Mouse (Mus musculus): ENCODE results near the gene Taar5. TPM values are rescaled to one million over a fixed set of nuclear protein-coding genes. Genes with fewer than 3 reads are reported as not detected.

Taar5 gene
- polyA plus RNA-seq, 1 experiment, result not detected

DNA sequence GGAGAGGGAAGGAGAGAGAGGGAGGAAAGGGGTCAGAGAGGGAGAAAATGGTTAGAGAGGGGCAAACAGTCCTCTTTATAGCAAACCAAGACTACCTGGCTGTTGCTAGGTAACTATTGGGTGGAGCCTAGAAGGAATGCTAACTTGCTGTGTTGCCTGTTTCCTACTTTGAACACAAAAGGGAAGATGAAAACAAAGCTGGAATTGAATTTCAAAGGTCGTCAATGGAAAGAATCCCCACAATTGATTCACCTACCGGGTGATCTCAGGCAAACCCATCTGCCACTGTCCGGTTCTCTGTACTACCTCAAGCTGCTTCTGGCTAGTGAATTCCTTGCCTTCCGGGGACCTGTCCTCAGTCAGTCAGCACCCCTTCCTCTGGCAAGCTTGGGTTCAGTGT is 7.5 kb downstream of the Taar5 start:
- no peak for TF ChIP-seq TCF3 (IDR thresholded peaks at IDR 0.05; ENCODE audit: insufficient read length, low read depth)
- no peak for TF ChIP-seq MYOD1 (IDR thresholded peaks at IDR 0.05; ENCODE audit: control insufficient read depth in 1 of 3, insufficient read length in 2 of 3, low read depth in 2 of 3)
- TF ChIP-seq POLR2A (IDR thresholded peaks at IDR 0.05; ENCODE audit: insufficient read length, low read depth), result no peak
- no peak for TF ChIP-seq MAX (IDR thresholded peaks at IDR 0.05; ENCODE audit: low read depth)
- TF ChIP-seq CEBPB (IDR thresholded peaks at IDR 0.05; ENCODE audit: insufficient read depth, poor library complexity, severe bottlenecking), result no peak
- TF ChIP-seq REST (IDR thresholded peaks at IDR 0.05; ENCODE audit: insufficient read depth, insufficient read length), result no peak
- TF ChIP-seq POLR2AphosphoS2 (IDR thresholded peaks at IDR 0.05; ENCODE audit: insufficient read length, low read depth), result no peak
- no peak for TF ChIP-seq MYOG (IDR thresholded peaks at IDR 0.05; ENCODE audit: control insufficient read depth in 1 of 3, insufficient read depth in 1 of 3, insufficient read length in 2 of 3, low read depth in 2 of 3)
- TF ChIP-seq SRF (IDR thresholded peaks at IDR 0.05; ENCODE audit: control insufficient read depth, insufficient read length, low read depth), result no peak
- TF ChIP-seq E2F4 (IDR thresholded peaks at IDR 0.05; ENCODE audit: insufficient read depth), result no peak
- TF ChIP-seq USF1 (IDR thresholded peaks at IDR 0.05; ENCODE audit: low read depth), result no peak
- TF ChIP-seq TCF12 (IDR thresholded peaks at IDR 0.05; ENCODE audit: insufficient read depth, poor library complexity, severe bottlenecking), result no peak
- Histone ChIP-seq H3K27me3 (ENCODE audit: control insufficient read depth, insufficient read depth, insufficient read length) (no peaks in the 10 kb centered on the region), H3ac (ENCODE audit: control insufficient read depth, insufficient read length) (no peak overlapping the region), H3K4me2 (ENCODE audit: low read depth) (no peak overlapping the region), H3K79me2 (ENCODE audit: control insufficient read depth, insufficient read depth) (no peaks in the 10 kb centered on the region), H3K4me3 (no peak overlapping the region), H3K36me3 (ENCODE audit: control insufficient read depth, insufficient read depth) (no peaks in the 10 kb centered on the region)

GRCm38 (mm10) chr10:23978901-23979705 is 8.6 kb downstream of the Taar5 start:
- H3K4me3 ChIP-seq, result no peak overlapping the region
- no peak overlapping the region for H3ac ChIP-seq (ENCODE audit: control insufficient read depth, insufficient read length)
- no peaks in the 10 kb centered on the region for H3K27me3 ChIP-seq (ENCODE audit: control insufficient read depth, insufficient read depth, insufficient read length)
- no peaks in the 10 kb centered on the region for H3K36me3 ChIP-seq (ENCODE audit: control insufficient read depth, insufficient read depth)
- no peaks in the 10 kb centered on the region for H3K79me2 ChIP-seq (ENCODE audit: control insufficient read depth, insufficient read depth)
- no peak overlapping the region for H3K4me2 ChIP-seq (ENCODE audit: low read depth)
- TF ChIP-seq MYOD1 (IDR thresholded peaks at IDR 0.05; ENCODE audit: control insufficient read depth in 1 of 3, insufficient read length in 2 of 3, low read depth in 2 of 3) (no peak), E2F4 (IDR thresholded peaks at IDR 0.05; ENCODE audit: insufficient read depth) (no peak), MAX (IDR thresholded peaks at IDR 0.05; ENCODE audit: low read depth) (no peak), MYOG (IDR thresholded peaks at IDR 0.05; ENCODE audit: control insufficient read depth in 1 of 3, insufficient read depth in 1 of 3, insufficient read length in 2 of 3, low read depth in 2 of 3) (no peak)

DNA sequence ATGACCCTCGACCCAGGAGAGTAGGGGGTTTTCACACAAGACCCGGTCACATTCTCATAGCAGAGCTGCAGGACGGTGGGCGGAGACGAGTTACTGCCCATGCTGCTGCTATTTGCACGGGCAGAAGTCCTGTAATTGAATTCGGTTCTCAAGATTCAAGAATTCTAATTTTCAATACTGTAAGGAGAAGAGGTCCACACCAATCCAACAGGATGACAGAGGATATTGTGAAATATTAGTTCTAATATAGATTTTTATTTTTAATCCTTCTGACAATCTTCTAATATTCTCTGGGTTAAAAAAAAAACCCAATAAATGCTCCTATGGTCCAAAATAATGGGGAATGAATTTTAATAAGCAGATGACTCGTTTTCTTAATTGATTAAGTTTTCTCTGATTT is 15.0 kb downstream of the Taar5 start, which contains the start of gene Taar6:
Taar6 (minus strand) TSS at position 101 of the 400 bp plus-strand sequence.
- H3ac ChIP-seq (ENCODE audit: control insufficient read depth, insufficient read length), result no peak within 1 kb of the TSS
- H3K27me3 ChIP-seq (ENCODE audit: control insufficient read depth, insufficient read depth, insufficient read length), result peaks cover 5% of the 10 kb centered on the region
- TF ChIP-seq CEBPB (IDR thresholded peaks at IDR 0.05; ENCODE audit: insufficient read depth, poor library complexity, severe bottlenecking), result no peak
- TF ChIP-seq SRF (IDR thresholded peaks at IDR 0.05; ENCODE audit: control insufficient read depth, insufficient read length, low read depth), result no peak
- no peak for TF ChIP-seq MAX (IDR thresholded peaks at IDR 0.05; ENCODE audit: low read depth)
- TF ChIP-seq POLR2A (IDR thresholded peaks at IDR 0.05; ENCODE audit: insufficient read length, low read depth), result no peak
- no peak for TF ChIP-seq MYOG (IDR thresholded peaks at IDR 0.05; ENCODE audit: control insufficient read depth in 1 of 3, insufficient read depth in 1 of 3, insufficient read length in 2 of 3, low read depth in 2 of 3)
- TF ChIP-seq TCF3 (IDR thresholded peaks at IDR 0.05; ENCODE audit: insufficient read length, low read depth), result no peak
- no peak for TF ChIP-seq TCF12 (IDR thresholded peaks at IDR 0.05; ENCODE audit: insufficient read depth, poor library complexity, severe bottlenecking)
- no peak for TF ChIP-seq MYOD1 (IDR thresholded peaks at IDR 0.05; ENCODE audit: control insufficient read depth in 1 of 3, insufficient read length in 2 of 3, low read depth in 2 of 3)
- H3K4me2 ChIP-seq (ENCODE audit: low read depth), result no peak within 1 kb of the TSS
- H3K79me2 ChIP-seq (ENCODE audit: control insufficient read depth, insufficient read depth), result no peaks in the 10 kb centered on the region
- no peak within 1 kb of the TSS for H3K4me3 ChIP-seq
- no peaks in the 10 kb centered on the region for H3K36me3 ChIP-seq (ENCODE audit: control insufficient read depth, insufficient read depth)

GRCm38 (mm10) chr10:23986419-23986818 is 15.9 kb downstream of the Taar5 start:
- no peak overlapping the region for H3ac ChIP-seq (ENCODE audit: control insufficient read depth, insufficient read length)
- H3K79me2 ChIP-seq (ENCODE audit: control insufficient read depth, insufficient read depth), result no peaks in the 10 kb centered on the region
- H3K4me2 ChIP-seq (ENCODE audit: low read depth), result no peak overlapping the region
- peaks cover 5% of the 10 kb centered on the region for H3K27me3 ChIP-seq (ENCODE audit: control insufficient read depth, insufficient read depth, insufficient read length)
- TF ChIP-seq MAX (IDR thresholded peaks at IDR 0.05; ENCODE audit: low read depth) (no peak), SRF (IDR thresholded peaks at IDR 0.05; ENCODE audit: control insufficient read depth, insufficient read length, low read depth) (no peak), POLR2A (IDR thresholded peaks at IDR 0.05; ENCODE audit: insufficient read length, low read depth) (no peak), USF1 (IDR thresholded peaks at IDR 0.05; ENCODE audit: low read depth) (no peak), E2F4 (IDR thresholded peaks at IDR 0.05; ENCODE audit: insufficient read depth) (no peak), MYOD1 (IDR thresholded peaks at IDR 0.05; ENCODE audit: control insufficient read depth in 1 of 3, insufficient read length in 2 of 3, low read depth in 2 of 3) (no peak), TCF12 (IDR thresholded peaks at IDR 0.05; ENCODE audit: insufficient read depth, poor library complexity, severe bottlenecking) (no peak), TCF3 (IDR thresholded peaks at IDR 0.05; ENCODE audit: insufficient read length, low read depth) (no peak), MYOG (IDR thresholded peaks at IDR 0.05; ENCODE audit: control insufficient read depth in 1 of 3, insufficient read depth in 1 of 3, insufficient read length in 2 of 3, low read depth in 2 of 3) (no peak), REST (IDR thresholded peaks at IDR 0.05; ENCODE audit: insufficient read depth, insufficient read length) (no peak), POLR2AphosphoS2 (IDR thresholded peaks at IDR 0.05; ENCODE audit: insufficient read length, low read depth) (no peak), CEBPB (IDR thresholded peaks at IDR 0.05; ENCODE audit: insufficient read depth, poor library complexity, severe bottlenecking) (no peak)
- no peak overlapping the region for H3K4me3 ChIP-seq
- no peaks in the 10 kb centered on the region for H3K36me3 ChIP-seq (ENCODE audit: control insufficient read depth, insufficient read depth)
